Mouse (Mus musculus) lung, postnatal 0 days (tissue): ENCODE measurements at regions not wholly inside any gene's neighbourhood (a gene's known extent, or its start where the extent isn't known, plus 50 kb on each side); places are given as distances from the start of the nearest gene placed in this dataset.

Experiments
- ATAC-seq: fragments of 200-750 bp; cut with Nextera tagmentation; 2 replicates; pipeline ENCODE4 v1.8.0; 2017; ENCODE audit warnings: moderate library complexity
- DNase-seq: peaks from one replicate; pipeline ENCODE4 v3.0.0-alpha.2; 2016; ENCODE audit warnings: low spot score
- H3K27ac ChIP-seq: fragments of 300-500 bp; sonication (generic); 2 replicates; pipeline ENCODE4 v1.5.1; 2014; ENCODE audit warnings: antibody characterized with exemption, mild to moderate bottlenecking, low read length, mixed read lengths
- H3K27me3 ChIP-seq: fragments of 300-500 bp; sonication (generic); replicated peaks from 2 replicates; pipeline ENCODE4 v1.6.1; 2014; ENCODE audit warnings: low read length, mixed read lengths; ENCODE audit not compliant: insufficient read depth
- H3K36me3 ChIP-seq: fragments of 300-500 bp; sonication (generic); 2 replicates; pipeline ENCODE4 v1.6.1; 2014; ENCODE audit warnings: low read length, mixed read lengths; ENCODE audit not compliant: insufficient read depth
- H3K4me1 ChIP-seq: fragments of 300-500 bp; sonication (generic); 2 replicates; pipeline ENCODE4 v1.6.1; 2014; ENCODE audit warnings: antibody characterized with exemption, low read depth, low read length, mixed read lengths; ENCODE audit not compliant: insufficient read depth
- H3K4me2 ChIP-seq: fragments of 300-500 bp; sonication (generic); replicated peaks from 2 replicates; pipeline ENCODE4 v1.6.1; 2014; ENCODE audit warnings: low read depth, mild to moderate bottlenecking, low read length, moderate library complexity, mixed read lengths
- H3K4me3 ChIP-seq: fragments of 300-500 bp; sonication (generic); 2 replicates; pipeline ENCODE4 v1.5.1; 2014; ENCODE audit warnings: low read depth, low read length
- H3K9ac ChIP-seq: fragments of 300-500 bp; sonication (generic); replicated peaks from 2 replicates; pipeline ENCODE4 v1.6.1; 2014; ENCODE audit warnings: low read depth, mild to moderate bottlenecking
- H3K9me3 ChIP-seq: fragments of 300-500 bp; sonication (generic); 2 replicates; pipeline ENCODE4 v1.6.1; 2016; ENCODE audit warnings: low read length, mixed read lengths
- CTCF ChIP-seq: IDR thresholded peaks from 2 replicates; pipeline ENCODE4 v1.5.1; 2016; ENCODE audit warnings: antibody characterized with exemption, mild to moderate bottlenecking
- EP300 ChIP-seq: IDR thresholded peaks from 2 replicates; pipeline ENCODE4 v1.6.1; 2016; ENCODE audit warnings: antibody characterized with exemption, mild to moderate bottlenecking, control low read depth
- WGBS: fragments of 180-500 bp; shearing (Covaris S2); extraction: QIAGEN DNeasy Blood & Tissue Kit; methylation state at CpG from one replicate; pipeline ENCODE4 v1.1.7; 2014; 5-methylcytosine and 5-hydroxymethylcytosine counted together

GRCm38 (mm10) chr2:149625626-149626025 lies 203.4 kb upstream of the Syndig1 start:
- TF ChIP-seq EP300 (no peak), CTCF (no peak)
- WGBS, result 42% methylated on average over 1 of the region's 1 CpGs

GRCm38 (mm10) chr2:149641207-149641606 lies 187.8 kb upstream of the Syndig1 start:
- no peak for ATAC-seq
- no peaks in the 10 kb centered on the region for H3K27me3 ChIP-seq
- H3K4me1 ChIP-seq, result no peaks in the 10 kb centered on the region
- H3K4me3 ChIP-seq, result no peak overlapping the region
- TF ChIP-seq EP300 (no peak), CTCF (no peak)
- DNase-seq, result no peak
- no peak overlapping the region for H3K27ac ChIP-seq
- no peaks in the 10 kb centered on the region for H3K36me3 ChIP-seq
- WGBS, result 80% methylated on average over 3 of the region's 3 CpGs
- no peak overlapping the region for H3K4me2 ChIP-seq
- H3K9me3 ChIP-seq, result no peaks in the 10 kb centered on the region
- H3K9ac ChIP-seq, result no peak overlapping the region

More at GRCm38 (mm10) chr2:149625626-149626025, 203.4 kb upstream of the Syndig1 start:
- H3K9me3 ChIP-seq, result no peaks in the 10 kb centered on the region
- H3K4me1 ChIP-seq, result no peaks in the 10 kb centered on the region
- H3K27ac ChIP-seq, result no peak overlapping the region
- no peak overlapping the region for H3K4me2 ChIP-seq
- no peaks in the 10 kb centered on the region for H3K27me3 ChIP-seq
- DNase-seq (no peak), ATAC-seq (no peak)
- H3K36me3 ChIP-seq, result no peaks in the 10 kb centered on the region
- no peak overlapping the region for H3K9ac ChIP-seq
- no peak overlapping the region for H3K4me3 ChIP-seq

GRCm38 (mm10) chr2:149651829-149652228 lies 177.2 kb upstream of the Syndig1 start:
- Histone ChIP-seq H3K27me3 (no peaks in the 10 kb centered on the region), H3K4me1 (no peaks in the 10 kb centered on the region), H3K27ac (no peak overlapping the region), H3K4me3 (no peak overlapping the region), H3K36me3 (no peaks in the 10 kb centered on the region), H3K4me2 (no peak overlapping the region), H3K9me3 (no peaks in the 10 kb centered on the region), H3K9ac (no peak overlapping the region)
- no peak for DNase-seq
- TF ChIP-seq EP300, result no peak
- TF ChIP-seq CTCF, result no peak
- 58% methylated on average over 2 of the region's 2 CpGs for WGBS
- ATAC-seq, result no peak

GRCm38 (mm10) chr2:149661086-149661485 lies 167.9 kb upstream of the Syndig1 start:
- H3K4me2 ChIP-seq, result no peak overlapping the region
- no peaks in the 10 kb centered on the region for H3K27me3 ChIP-seq
- no peak overlapping the region for H3K4me3 ChIP-seq
- no peaks in the 10 kb centered on the region for H3K4me1 ChIP-seq
- TF ChIP-seq CTCF (no peak), EP300 (no peak)
- no peak for ATAC-seq
- H3K27ac ChIP-seq, result no peak overlapping the region
- 63% methylated on average over 5 of the region's 5 CpGs for WGBS
- H3K9ac ChIP-seq, result no peak overlapping the region
- DNase-seq, result no peak
- no peaks in the 10 kb centered on the region for H3K9me3 ChIP-seq
- H3K36me3 ChIP-seq, result no peaks in the 10 kb centered on the region

- Histone ChIP-seq H3K27me3 (no peaks in the 10 kb centered on the region), H3K4me1 (no peaks in the 10 kb centered on the region), H3K9me3 (no peaks in the 10 kb centered on the region), H3K4me2 (no peak overlapping the region), H3K36me3 (no peaks in the 10 kb centered on the region), H3K4me3 (no peak overlapping the region), H3K9ac (no peak overlapping the region), H3K27ac (no peak overlapping the region)
- TF ChIP-seq EP300 (no peak), CTCF (no peak)
- DNase-seq (no peak), ATAC-seq (no peak)
Measured at GRCm38 (mm10) chr2:149664377-149664776, 164.6 kb upstream of the Syndig1 start.

GRCm38 (mm10) chr2:149666412-149666811 lies 162.6 kb upstream of the Syndig1 start:
- Histone ChIP-seq H3K27me3 (no peaks in the 10 kb centered on the region), H3K36me3 (no peaks in the 10 kb centered on the region), H3K9me3 (no peaks in the 10 kb centered on the region), H3K4me2 (no peak overlapping the region), H3K9ac (no peak overlapping the region), H3K4me3 (no peak overlapping the region), H3K4me1 (no peaks in the 10 kb centered on the region), H3K27ac (no peak overlapping the region)
- ATAC-seq, result no peak
- WGBS, result 75% methylated on average over 3 of the region's 3 CpGs
- no peak for DNase-seq
- no peak for TF ChIP-seq CTCF
- no peak for TF ChIP-seq EP300

GRCm38 (mm10) chr2:149671870-149672269 lies 157.1 kb upstream of the Syndig1 start:
- 61% methylated on average over 1 of the region's 1 CpGs for WGBS
- TF ChIP-seq CTCF (no peak), EP300 (no peak)
- H3K4me2 ChIP-seq, result no peak overlapping the region
- no peaks in the 10 kb centered on the region for H3K4me1 ChIP-seq
- no peak overlapping the region for H3K9ac ChIP-seq
- ATAC-seq (no peak), DNase-seq (no peak)
- H3K4me3 ChIP-seq, result no peak overlapping the region
- no peaks in the 10 kb centered on the region for H3K27me3 ChIP-seq
- no peaks in the 10 kb centered on the region for H3K36me3 ChIP-seq
- no peak overlapping the region for H3K27ac ChIP-seq
- no peaks in the 10 kb centered on the region for H3K9me3 ChIP-seq
